Mouse (Mus musculus): ENCODE measurements at regions not wholly inside any gene's neighbourhood (a gene's known extent, or its start where the extent isn't known, plus 50 kb on each side); places are given as distances from the start of the nearest gene placed in this dataset.
A peak's percentile ranks its signal among the peaks of the same experiment; 100 is the strongest.

- DNase-seq = no peak
Measured at GRCm38 (mm10) chr12:46138646-46139045, 680.1 kb downstream of the Nova1 start.

DNA sequence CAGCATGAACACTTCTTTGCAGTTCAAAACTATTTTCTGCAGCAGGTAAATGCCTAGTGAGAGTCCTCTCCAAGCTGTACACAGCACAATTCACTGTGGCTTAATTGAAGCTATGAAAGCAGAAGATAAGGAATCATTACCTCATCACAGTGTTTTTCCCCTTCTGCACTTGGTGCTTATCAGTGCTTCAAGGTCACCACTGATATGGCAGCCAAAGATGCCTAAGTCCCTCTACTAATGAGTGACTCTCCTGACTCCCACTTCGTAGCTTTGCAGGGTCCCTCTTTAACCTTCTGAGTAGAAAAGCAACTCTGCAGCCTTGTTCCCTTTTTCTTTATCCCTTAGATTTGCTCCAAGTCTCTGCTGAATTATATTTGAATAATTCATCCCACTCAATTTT lies 692.9 kb downstream of the Nova1 start:
- no peak for DNase-seq

DNA sequence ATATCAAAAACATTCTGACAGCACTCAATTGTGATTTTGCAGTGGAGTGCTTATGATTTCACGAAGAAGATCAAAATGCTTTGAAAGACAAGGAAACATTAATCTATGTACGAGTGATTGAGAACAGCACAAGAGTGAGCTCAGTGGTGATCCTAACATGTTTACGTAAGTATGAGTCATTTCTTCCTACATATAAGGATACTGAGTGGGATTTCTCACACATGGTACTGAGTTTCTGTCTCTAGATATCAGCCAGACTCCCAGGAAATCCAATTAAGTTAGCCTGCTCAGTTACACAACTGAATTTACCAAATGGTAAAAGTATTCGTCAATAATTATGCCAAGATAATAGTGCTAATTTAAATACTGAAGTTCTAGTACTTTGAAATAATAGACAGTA lies 707.4 kb downstream of the Nova1 start:
- DNase-seq = no peak

DNA sequence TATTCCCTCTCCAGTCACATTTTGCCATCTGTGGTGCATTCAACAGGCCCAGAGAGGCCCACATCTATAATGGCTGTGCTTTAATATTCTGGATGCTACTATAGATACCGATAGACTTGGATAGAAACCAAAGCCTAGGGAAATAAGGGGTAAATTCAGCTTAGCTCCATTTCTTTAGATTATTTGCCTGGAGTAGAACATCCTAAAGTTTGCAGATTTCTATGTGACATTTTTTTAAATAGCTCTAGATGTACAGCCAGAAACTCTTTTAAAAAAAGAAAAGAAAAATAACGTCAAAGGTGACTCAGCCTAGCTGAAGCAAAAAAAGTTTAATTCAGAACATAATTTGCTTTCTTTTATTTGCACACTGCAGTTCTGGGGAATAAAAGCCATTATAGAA lies 735.4 kb downstream of the Nova1 start:
- DNase-seq = no peak

GRCm38 (mm10) chr12:46075789-46076217 lies 742.9 kb downstream of the Nova1 start:
- peak; percentile 2 for DNase-seq

DNA sequence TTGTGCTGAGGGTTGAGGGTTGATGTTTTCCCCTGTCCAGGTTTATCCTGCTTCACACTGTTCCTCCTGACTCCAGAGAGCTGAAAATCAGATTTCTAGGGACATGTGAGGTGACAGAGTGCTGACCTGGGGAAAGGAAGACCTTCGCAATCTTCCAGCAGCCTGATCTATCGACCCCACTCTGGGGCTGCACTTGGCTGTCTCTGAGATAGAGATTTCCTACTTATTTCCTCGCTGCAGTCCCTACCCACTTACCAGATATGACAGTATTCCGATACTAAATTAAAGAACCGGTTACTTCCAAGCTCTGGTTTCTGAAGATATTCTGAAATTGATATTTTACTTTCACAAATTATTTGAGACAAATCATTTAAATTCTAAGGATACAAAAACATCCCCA lies 743.4 kb downstream of the Nova1 start:
- DNase-seq = no peak

GRCm38 (mm10) chr12:46066896-46067295 lies 751.8 kb downstream of the Nova1 start:
- DNase-seq = no peak

DNA sequence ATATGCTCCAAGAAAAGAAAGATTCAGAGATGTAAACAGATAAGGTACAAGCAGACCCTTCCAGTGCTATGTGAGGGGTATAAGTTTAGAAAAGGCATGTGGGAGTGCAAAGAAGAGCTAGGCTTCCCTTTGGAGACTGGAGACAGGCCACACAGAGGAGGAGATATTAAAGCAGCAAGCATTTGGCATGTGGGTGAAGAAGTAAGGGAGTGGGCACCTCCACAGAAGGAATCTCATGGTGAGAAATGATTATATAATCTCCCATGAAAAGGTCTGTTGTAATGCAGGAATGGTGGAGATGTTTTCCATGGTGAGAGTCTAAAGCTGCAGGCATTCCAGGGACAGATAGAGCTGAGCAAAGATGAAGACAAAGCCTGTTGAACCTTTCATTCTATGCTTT lies 778.1 kb downstream of the Nova1 start:
- no peak for DNase-seq

GRCm38 (mm10) chr12:46040216-46040615 lies 778.5 kb downstream of the Nova1 start:
- no peak for DNase-seq

DNA sequence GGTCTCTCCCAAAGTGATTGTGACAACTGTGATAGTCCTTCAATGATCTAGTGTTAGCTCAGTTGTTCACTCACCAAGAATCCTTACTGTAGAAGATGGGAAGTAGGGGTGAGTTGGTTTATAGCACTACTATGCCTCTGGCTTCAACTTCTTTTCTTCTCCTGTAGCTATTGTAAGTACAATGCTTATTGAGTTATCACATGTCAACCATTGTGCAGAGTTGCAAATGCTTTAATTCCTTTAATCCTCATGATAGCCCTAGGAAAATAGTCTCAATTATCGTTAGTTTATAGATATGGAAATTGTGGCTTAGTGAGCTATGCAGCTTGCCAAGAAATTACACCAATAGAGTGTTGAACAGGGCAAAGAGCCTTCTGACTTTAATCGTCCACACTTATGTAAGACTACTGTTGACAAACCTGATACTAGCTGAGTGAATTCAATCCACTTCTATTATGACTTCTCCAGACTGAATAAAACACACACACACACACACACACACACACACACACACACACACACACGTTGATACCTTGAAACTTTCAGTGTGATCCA lies 782.1 kb downstream of the Nova1 start:
- no peak for DNase-seq

GRCm38 (mm10) chr12:46025266-46025665 lies 793.5 kb downstream of the Nova1 start:
- DNase-seq = no peak

DNA sequence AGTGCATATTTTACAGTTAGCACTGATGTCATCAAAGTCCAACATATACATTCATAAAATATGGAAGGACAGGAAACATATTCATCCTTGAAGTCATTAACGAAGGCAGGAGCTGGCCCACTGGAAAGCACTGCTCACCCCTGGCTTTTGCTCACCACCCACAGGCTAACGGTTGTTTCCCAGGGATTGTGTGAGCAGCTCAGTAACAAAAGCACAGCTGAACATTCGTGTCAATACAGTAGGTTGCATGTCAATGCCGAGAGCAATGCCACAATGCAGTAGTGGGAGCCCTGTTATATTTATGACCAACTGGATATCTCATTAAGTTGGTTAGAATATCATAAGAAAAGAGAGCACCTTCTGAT lies 797.2 kb downstream of the Nova1 start:
- no peak for DNase-seq

- no peak for DNase-seq
Measured at GRCm38 (mm10) chr12:46020835-46021545, 797.7 kb downstream of the Nova1 start.

GRCm38 (mm10) chr12:45977691-45978414 lies 840.9 kb downstream of the Nova1 start:
- no peak for DNase-seq

GRCm38 (mm10) chr12:45975780-45976179 lies 842.9 kb downstream of the Nova1 start:
- DNase-seq = no peak

DNA sequence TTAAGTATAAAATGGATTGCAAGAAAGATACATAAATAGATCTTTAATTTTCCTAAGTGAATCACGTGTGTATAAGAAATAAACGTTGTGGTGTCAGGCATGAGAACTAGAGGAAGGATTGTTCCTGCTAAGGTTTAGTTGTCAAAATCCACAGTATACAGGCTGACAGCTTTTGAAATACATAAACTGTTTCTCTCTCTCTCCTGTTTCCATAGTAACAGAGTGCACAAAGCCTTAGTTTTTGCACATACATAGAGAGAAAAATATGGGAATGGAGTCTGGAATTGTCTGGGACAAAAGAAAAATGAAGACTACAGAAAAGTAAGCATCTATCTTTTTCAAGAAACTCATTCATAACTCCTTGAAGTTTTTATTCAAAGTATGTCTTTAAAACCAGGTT lies 848.3 kb downstream of the Nova1 start:
- DNase-seq = no peak

DNA sequence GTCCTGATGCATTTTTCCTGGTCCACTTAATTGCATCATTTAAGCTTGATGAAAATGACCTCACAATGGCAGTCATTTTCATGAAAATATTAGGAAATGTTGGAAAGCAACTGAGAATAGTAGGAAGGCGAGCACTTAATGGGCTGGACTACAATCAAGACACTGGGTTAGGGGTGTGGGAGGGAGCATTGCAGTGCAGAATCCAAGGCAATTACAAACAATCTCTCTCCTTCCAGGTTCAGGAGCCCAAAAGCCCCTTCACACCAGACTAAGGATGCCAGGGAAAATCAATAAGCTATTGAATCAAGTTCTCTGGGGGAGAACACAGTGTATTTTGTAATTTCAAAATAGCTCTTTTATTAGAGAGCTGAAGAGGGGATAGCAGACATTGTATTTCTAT lies 848.8 kb downstream of the Nova1 start:
- no peak for DNase-seq

DNA sequence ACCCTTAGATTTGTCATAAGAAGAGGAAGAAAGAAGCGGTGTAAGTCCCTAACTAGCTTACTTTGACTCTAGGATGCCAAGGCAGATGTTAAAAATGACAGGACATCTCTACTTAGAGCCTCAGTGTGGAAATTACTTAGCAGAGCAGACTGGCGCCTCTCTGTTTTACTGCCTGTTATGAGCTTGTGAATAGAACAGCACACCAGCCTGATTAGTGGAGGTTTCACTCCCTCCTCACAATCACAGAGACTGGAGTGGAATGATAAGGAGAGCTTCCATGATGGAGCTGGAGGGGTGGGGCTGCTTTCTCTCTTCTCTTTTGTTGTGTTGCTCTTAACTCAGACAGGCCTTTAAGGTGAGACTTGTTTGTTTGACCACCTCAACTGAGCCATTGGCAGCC lies 871.8 kb downstream of the Nova1 start:
- DNase-seq = no peak

DNA sequence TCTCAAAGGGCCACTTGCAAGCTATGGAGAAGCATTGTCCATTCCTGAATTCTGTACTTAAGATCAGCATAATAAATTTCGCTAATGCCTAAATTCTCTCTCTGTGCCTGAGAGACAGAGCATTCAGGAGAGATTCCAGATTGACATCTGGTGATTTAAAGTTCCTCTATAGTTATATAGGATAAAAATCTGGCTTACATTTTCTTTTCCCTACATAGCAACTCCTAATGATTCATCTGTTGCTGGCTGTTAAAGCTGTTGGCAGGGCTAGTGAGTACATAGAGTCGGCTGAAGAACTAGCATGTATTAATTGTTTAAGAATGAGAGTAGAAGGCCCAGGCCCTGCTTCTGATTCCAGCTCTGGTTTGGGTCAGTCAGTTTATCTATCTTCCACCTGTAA lies 870.0 kb upstream of the Stxbp6 start:
- no peak for DNase-seq

DNA sequence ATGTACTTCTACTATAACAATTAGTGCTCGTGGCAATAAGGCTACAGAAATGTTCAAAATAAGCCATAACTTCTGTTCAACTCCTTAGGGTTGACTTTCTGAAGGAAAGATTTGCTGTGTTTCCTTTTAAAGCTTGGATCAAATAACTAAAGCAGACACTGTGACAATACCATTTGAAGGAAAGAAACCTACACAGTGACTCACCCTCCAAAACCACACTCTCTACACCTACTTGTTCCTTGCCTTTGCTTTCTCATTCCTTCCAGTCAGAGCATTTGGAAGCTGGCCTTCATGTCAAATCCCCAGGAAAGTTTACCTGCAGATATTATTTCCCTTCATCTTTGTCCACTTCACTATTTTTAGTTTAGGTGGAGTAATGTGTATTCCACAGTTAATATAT lies 867.9 kb upstream of the Stxbp6 start:
- no peak for DNase-seq

GRCm38 (mm10) chr12:45933388-45933787 lies 858.9 kb upstream of the Stxbp6 start:
- peak; percentile 12 for DNase-seq

DNA sequence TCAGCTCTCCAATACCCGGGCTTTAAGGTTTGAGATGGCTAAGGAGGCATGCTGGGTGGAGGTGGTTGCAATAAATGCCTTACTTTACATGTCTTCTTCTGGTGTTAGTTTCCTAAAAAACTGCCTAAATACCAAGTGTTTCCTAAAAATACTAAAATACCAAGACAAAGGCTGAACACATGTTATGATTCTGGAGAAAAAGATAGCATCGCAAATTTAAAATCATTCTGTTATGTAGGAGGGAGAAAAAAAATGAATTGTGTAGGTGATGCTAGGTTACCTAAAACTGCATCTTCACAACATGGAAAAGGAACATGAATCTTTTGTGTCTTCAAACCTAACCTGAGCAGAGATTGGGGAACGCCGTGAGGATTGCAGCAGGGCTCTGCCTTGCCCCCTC lies 857.7 kb upstream of the Stxbp6 start:
- no peak for DNase-seq

DNA sequence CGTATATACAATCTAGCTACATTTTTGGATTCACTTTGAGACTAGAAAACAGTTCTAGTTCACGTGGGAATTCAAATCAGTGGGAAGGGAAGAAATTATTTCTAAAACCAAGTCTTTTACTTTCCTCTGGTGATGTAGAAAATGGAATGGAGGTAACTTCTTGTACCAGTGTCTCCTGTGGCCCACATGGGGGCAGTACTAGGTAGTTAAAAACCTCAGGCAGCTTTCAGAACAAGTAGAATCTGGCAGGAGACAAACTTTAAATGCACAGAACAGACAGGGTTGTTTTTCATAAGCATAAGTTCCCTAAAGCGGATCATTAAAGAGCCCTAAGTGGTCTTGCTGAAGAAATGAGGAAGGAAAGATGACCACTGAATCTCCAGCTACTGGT lies 855.2 kb upstream of the Stxbp6 start:
- peak; percentile 50 for DNase-seq

DNA sequence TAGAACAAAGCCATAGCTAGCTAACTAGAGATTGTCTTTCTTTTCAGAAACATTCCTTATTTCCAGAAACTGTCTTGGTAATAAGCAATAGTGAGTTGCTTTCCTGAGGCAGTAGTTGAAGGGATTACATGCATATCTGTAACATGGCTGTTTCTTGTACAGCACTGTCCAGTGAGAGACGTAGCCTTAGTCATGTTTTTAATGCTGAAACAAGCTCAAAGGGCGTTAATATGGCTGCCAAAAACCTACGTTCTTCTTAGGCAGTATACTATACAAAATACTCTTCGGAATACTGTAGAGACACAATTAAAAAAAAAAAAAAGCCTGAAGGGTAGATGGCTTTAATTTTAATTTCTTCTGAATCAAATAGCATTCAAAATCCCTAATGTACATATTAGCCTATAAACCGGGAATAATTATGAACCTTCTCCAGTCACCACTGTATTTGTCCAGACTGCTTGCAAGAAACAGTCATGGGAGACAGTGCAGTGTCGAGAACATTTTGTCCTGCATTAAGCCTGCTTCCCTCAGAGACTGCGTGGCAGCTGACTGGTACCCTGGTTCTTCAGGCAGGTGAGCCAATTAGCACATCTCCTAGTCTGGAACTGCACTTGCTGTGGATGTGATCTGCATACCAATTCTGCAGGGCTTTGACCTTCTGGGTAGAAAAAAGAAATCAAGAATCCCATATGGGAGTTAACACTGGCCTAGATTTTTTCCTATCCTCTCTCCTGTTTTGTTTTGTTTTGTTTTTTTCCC lies 854.7 kb upstream of the Stxbp6 start:
- DNase-seq = peak; percentile 4

Data from embryo, embryonic 11 days (tissue).